Mouse (Mus musculus) lung, postnatal 0 days (tissue): ENCODE results near the gene Senp6.

Experiments
- CTCF ChIP-seq: IDR thresholded peaks from 2 replicates; pipeline ENCODE4 v1.5.1; 2016; ENCODE audit warnings: antibody characterized with exemption, mild to moderate bottlenecking
- EP300 ChIP-seq: IDR thresholded peaks from 2 replicates; pipeline ENCODE4 v1.6.1; 2016; ENCODE audit warnings: antibody characterized with exemption, mild to moderate bottlenecking, control low read depth

DNA sequence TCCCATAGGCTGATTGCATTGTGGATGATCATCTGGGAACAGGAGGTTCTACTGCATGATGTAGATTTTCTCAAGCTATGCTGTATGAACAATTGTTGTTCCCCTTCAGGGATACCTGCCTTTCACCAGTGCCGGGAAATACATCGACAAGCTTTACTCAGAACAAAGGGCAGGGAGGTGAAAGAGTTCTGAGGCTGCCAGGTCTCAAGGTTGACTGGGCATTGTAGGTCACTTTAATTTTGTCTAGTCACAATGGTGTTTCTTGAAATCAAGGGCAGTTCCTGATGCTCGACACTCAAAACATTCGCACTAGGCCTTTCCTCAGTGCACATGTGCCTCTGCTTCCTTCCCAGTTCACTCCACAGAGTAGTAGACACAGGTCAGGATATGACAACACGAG is 114.1 kb downstream of the Senp6 start:
- TF ChIP-seq CTCF = no peak
- no peak for TF ChIP-seq EP300
